Mouse (Mus musculus) liver, adult 2 months (tissue): ENCODE measurements around the gene Lin7a. TPM values are rescaled to one million over a fixed set of nuclear protein-coding genes. Genes with fewer than 3 reads are reported as not detected.

ENCODE experiments used
- DNase-seq: peaks from one replicate; pipeline ENCODE4 v3.0.0-alpha.2; 2011; ENCODE audit warnings: low read depth, low spot score; ENCODE audit errors: extremely low read depth
- H3K27ac ChIP-seq: fragments of 200-500 bp; replicated peaks from 2 replicates; pipeline ENCODE4 v1.5.1; 2012; ENCODE audit warnings: low read depth, mild to moderate bottlenecking, control low read depth, inconsistent platforms, low read length; ENCODE audit not compliant: insufficient read depth
- H3K27me3 ChIP-seq: fragments of 200-500 bp; 2 replicates; pipeline ENCODE4 v1.6.1; 2012; ENCODE audit warnings: mild to moderate bottlenecking, moderate library complexity, low read length, inconsistent platforms; ENCODE audit not compliant: control insufficient read depth, insufficient read depth
- H3K36me3 ChIP-seq: fragments of 200-500 bp; 2 replicates; pipeline ENCODE4 v1.6.1; 2012; ENCODE audit warnings: low read length, inconsistent platforms; ENCODE audit not compliant: control insufficient read depth, insufficient read depth
- H3K4me1 ChIP-seq: fragments of 200-500 bp; 2 replicates; pipeline ENCODE4 v1.6.1; 2011; ENCODE audit warnings: low read length; ENCODE audit not compliant: control insufficient read depth, insufficient read depth
- H3K4me3 ChIP-seq: fragments of 200-500 bp; 2 replicates; pipeline ENCODE4 v1.5.1; 2011; ENCODE audit warnings: low read depth, mild to moderate bottlenecking, control low read depth, low read length, moderate library complexity; ENCODE audit not compliant: insufficient read depth
- H3K79me2 ChIP-seq: fragments of 200-500 bp; 2 replicates; pipeline ENCODE4 v1.6.1; 2012; ENCODE audit warnings: inconsistent platforms, mild to moderate bottlenecking, low read length, moderate library complexity; ENCODE audit not compliant: control insufficient read depth, insufficient read depth
- H3K9ac ChIP-seq: fragments of 200-500 bp; 2 replicates; pipeline ENCODE4 v1.6.1; 2012; ENCODE audit warnings: low read depth, mild to moderate bottlenecking, control low read depth, inconsistent platforms, low read length
- CTCF ChIP-seq: fragments of 200-500 bp; IDR thresholded peaks from 2 replicates; pipeline ENCODE4 v1.5.1; 2011; ENCODE audit warnings: low read depth, low read length, control low read depth
- POLR2A ChIP-seq: fragments of 200-500 bp; IDR thresholded peaks from 2 replicates; pipeline ENCODE4 v1.6.1; 2011; ENCODE audit warnings: low read length, control low read depth; ENCODE audit not compliant: insufficient read depth; ENCODE audit errors: extremely low read depth
- WGBS: fragments of 180-500 bp; shearing (Covaris S2); methylation state at CpG from one replicate; pipeline ENCODE4 v1.1.7; 2018; 5-methylcytosine and 5-hydroxymethylcytosine counted together
- polyA plus RNA-seq: library from polyadenylated mRNA; depleted of rRNA; stranded (reverse); fragments of >200 nt; gene quantifications from 2 replicates; pipeline ENCODE4 v1.2.3, GENCODE M21; 2012
- total RNA-seq: library from RNA; depleted of rRNA; stranded (reverse); fragments of >200 nt; gene quantifications from 2 replicates; pipeline ENCODE4 v1.2.3, GENCODE M21; 2014

Lin7a gene
- total and polyA plus RNA-seq, 2 experiments, result 3.4 to 28.2 TPM

DNA sequence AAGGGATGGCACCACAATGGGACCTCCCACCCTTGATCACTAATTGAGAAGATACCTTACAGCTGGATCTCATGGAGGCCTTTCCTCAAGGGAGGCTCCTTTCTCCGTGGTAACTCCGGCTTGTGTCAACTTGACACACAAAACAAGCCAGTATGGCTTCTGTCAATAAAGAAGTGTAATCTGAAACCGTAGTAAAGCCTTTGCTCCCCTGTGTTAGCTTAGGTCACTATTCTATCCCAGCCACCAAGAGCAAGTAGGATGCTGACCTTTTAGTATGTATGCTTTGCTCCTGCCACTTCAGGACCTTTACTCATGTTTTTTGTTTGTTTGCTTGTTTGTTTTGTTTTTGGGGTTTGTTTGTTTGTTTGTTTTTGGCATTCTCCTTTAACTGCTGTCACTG is 41.9 kb downstream of the Lin7a start:
- Histone ChIP-seq H3K4me1 (peaks cover 28% of the 10 kb centered on the region), H3K9ac (no peak overlapping the region), H3K27me3 (no peaks in the 10 kb centered on the region), H3K27ac (peak overlapping the region; percentile 87), H3K4me3 (no peak overlapping the region), H3K79me2 (no peaks in the 10 kb centered on the region; the same call in 1 of the 2 replicates), H3K36me3 (no peaks in the 10 kb centered on the region)
- DNase-seq, result peak; percentile 84
- TF ChIP-seq CTCF (no peak), POLR2A (no peak)
- 19% methylated on average over 3 of the region's 3 CpGs for WGBS

- Histone ChIP-seq H3K27ac (no peak overlapping the region), H3K4me3 (no peak overlapping the region)
- DNase-seq, result peak; percentile 80
These were observed 43.8 kb downstream of the Lin7a start for GRCm38 (mm10) chr10:107315251-107315650.

DNA sequence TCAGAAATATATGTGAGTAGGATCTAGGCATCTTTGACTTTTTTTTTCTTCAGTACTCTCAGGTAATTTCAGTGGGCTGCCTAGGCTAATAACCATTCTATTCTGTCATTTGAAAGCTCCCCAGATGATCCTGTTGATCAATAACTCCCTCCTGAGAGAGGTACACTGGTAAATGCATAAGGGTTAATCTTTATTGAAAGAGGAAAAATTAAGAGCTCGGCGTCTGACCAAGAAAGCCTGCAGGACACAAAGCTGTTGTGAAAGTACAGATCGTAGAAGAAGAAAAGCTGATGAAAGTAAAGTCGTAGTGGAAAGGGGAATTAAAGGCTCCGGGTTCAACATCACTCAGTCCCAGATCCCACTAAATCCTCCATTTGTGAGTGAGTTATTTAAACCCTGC is 44.2 kb downstream of the Lin7a start:
- H3K27ac ChIP-seq, result peak overlapping the region; percentile 79

More at GRCm38 (mm10) chr10:107315251-107315650, 43.8 kb downstream of the Lin7a start:
- TF ChIP-seq POLR2A, result no peak
- no peak for TF ChIP-seq CTCF
- no peaks in the 10 kb centered on the region for H3K27me3 ChIP-seq
- H3K79me2 ChIP-seq, result peaks cover 7% of the 10 kb centered on the region; the same call in 1 of the 2 replicates
- no peaks in the 10 kb centered on the region; the same call in 1 of the 2 replicates for H3K36me3 ChIP-seq
- H3K4me1 ChIP-seq, result peaks cover 28% of the 10 kb centered on the region
- H3K9ac ChIP-seq, result no peak overlapping the region

GRCm38 (mm10) chr10:107316100-107316499 is 44.6 kb downstream of the Lin7a start:
- Histone ChIP-seq H3K36me3 (no peaks in the 10 kb centered on the region; the same call in 1 of the 2 replicates), H3K79me2 (peaks cover 11% of the 10 kb centered on the region; the same call in 1 of the 2 replicates), H3K27me3 (no peaks in the 10 kb centered on the region), H3K9ac (0 out of 2 replicates have a peak overlapping the region, but pooled peaks have one; percentile 62), H3K4me1 (peaks cover 27% of the 10 kb centered on the region), H3K27ac (peak overlapping the region; percentile 95), H3K4me3 (no peak overlapping the region)
- TF ChIP-seq POLR2A, result no peak
- peak; percentile 97 for DNase-seq
- WGBS, result 9% methylated on average over 2 of the region's 2 CpGs

More for the DNA sequence above, 44.2 kb downstream of the Lin7a start:
- H3K79me2 ChIP-seq, result peaks cover 11% of the 10 kb centered on the region; the same call in 1 of the 2 replicates
- WGBS, result 15% methylated on average over 5 of the region's 5 CpGs
- H3K4me1 ChIP-seq, result peaks cover 28% of the 10 kb centered on the region
- no peak overlapping the region for H3K9ac ChIP-seq
- no peak for DNase-seq
- no peak overlapping the region for H3K4me3 ChIP-seq
- no peaks in the 10 kb centered on the region for H3K27me3 ChIP-seq
- no peak for TF ChIP-seq CTCF
- TF ChIP-seq POLR2A, result no peak
- H3K36me3 ChIP-seq, result no peaks in the 10 kb centered on the region; the same call in 1 of the 2 replicates

DNA sequence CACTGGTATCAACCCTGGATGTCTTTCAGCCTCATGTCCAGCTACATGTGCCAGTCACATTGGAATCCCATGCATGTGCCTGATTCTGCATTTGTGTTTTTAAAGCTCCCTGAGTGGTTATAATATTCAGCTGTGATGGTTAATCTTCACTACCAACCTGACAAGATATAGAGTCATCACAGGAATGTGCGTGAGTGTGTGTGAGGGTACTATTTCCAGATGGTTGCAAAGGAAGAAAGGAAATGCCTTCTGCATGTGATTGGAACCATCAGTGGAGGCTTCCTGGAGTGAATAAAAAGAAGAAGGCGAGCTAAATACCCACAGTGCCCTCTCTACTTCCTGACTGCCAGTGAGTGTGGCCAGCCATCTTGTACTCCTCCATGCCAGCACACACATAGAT is 48.2 kb downstream of the Lin7a start:
- H3K27me3 ChIP-seq, result no peaks in the 10 kb centered on the region
- DNase-seq, result no peak
- no peaks in the 10 kb centered on the region; the same call in 1 of the 2 replicates for H3K36me3 ChIP-seq
- peaks cover 13% of the 10 kb centered on the region for H3K4me1 ChIP-seq
- no peak overlapping the region for H3K9ac ChIP-seq
- no peak overlapping the region for H3K4me3 ChIP-seq
- no peak for TF ChIP-seq POLR2A
- TF ChIP-seq CTCF, result no peak
- H3K27ac ChIP-seq, result no peak overlapping the region
- H3K79me2 ChIP-seq, result peaks cover 11% of the 10 kb centered on the region; the same call in 1 of the 2 replicates
- WGBS, result 88% methylated on average over 2 of the region's 2 CpGs

GRCm38 (mm10) chr10:107323865-107324264 is 52.4 kb downstream of the Lin7a start:
- TF ChIP-seq CTCF (no peak), POLR2A (no peak)
- 67% methylated on average over 7 of the region's 7 CpGs for WGBS
- DNase-seq, result peak; percentile 81
- no peak overlapping the region for H3K9ac ChIP-seq
- no peak overlapping the region for H3K4me3 ChIP-seq
- peaks cover 9% of the 10 kb centered on the region for H3K4me1 ChIP-seq
- peak overlapping the region; percentile 73 for H3K27ac ChIP-seq
- H3K27me3 ChIP-seq, result no peaks in the 10 kb centered on the region
- no peaks in the 10 kb centered on the region; the same call in 1 of the 2 replicates for H3K36me3 ChIP-seq
- peaks cover 9% of the 10 kb centered on the region; the same call in 1 of the 2 replicates for H3K79me2 ChIP-seq
